Mouse (Mus musculus): ENCODE measurements around the gene Kcp. TPM values are rescaled to one million over a fixed set of nuclear protein-coding genes. Genes with fewer than 3 reads are reported as not detected.

The Kcp gene
- polyA plus RNA-seq, 1 experiment from 2014 or later, result 9.5 TPM

DNA sequence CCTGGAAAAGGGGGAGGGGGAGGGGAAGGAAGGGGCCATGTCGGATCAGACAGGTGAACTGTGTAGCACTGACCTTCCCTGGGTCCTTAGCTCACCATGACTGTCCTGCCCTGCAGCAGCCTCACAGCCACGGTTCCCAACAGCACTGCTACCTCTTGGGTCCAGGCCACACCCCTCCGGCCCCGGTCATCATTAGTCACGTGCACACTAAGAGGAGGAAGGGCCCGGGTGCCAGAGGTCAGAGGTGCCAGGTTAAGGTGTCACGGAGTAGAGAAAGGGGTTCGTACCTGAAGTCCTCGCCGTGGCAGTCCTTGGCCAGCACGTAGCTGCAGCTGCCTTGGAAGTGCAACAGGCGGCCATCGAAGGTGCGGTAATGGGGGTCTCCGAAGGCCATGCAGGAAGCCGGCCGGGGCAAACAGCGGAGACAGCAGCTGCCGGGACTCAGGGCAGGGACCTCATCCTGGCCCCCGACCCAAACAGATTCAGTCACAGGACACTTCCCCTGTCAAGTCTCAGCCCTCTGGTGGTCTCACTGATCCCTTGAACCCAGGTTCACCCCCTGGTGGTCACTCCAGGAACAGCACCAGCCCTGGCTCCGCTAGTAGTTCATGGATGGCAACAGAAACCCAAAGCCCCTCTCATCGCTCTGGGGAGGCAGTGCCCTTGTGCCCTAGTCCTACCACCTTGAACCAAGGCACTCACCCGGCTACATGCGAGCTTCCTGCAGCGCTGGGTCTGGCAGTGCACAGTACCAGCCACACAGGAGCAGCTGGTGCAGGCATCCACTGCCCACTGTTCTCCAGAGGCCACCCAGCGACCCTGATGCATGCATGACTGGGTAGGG lies 22.8 kb downstream of the Kcp start:
- 8% methylated on average over 26 of the region's 26 CpGs for WGBS
- H3K4me1 ChIP-seq (replicated peaks; ENCODE audit: control insufficient read depth, insufficient read depth, low read length), result peaks cover 3% of the 10 kb centered on the region; the same call in 1 of the 2 replicates

DNA sequence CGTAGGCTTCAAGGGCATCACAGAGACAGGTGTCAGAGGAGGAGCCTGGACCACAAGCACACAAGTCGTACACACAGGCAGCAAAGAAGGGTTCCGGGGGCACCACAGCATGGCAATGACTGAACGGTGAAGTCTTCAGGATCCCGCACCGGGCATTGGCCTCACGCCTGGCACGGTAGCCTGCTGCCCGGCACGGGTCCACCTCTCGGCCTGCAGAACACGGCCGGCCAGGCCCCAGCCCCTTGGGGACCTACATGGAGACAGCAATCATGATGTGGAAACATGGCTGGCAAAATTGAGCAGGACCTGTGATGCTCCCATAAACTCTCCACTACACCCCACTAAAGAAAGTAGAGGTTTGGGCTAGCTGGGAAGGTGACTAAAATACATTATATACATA lies 25.1 kb downstream of the Kcp start:
- Histone ChIP-seq H3K4me2 (no peak overlapping the region), H3K9ac (ENCODE audit: low read depth, low read length) (no peak overlapping the region), H3K36me3 (ENCODE audit: control insufficient read depth, insufficient read depth, low read length) (no peaks in the 10 kb centered on the region), H3K27ac (ENCODE audit: low read depth, low read length) (no peak overlapping the region), H3K9me3 (ENCODE audit: control insufficient read depth, low read length) (no peaks in the 10 kb centered on the region), H3K27me3 (replicated peaks; ENCODE audit: control insufficient read depth, insufficient read depth, low read length) (peaks cover 19% of the 10 kb centered on the region), H3K4me3 (ENCODE audit: low read depth, low read length) (no peak overlapping the region), H3K4me1 (replicated peaks; ENCODE audit: control insufficient read depth, insufficient read depth, low read length) (peaks cover 3% of the 10 kb centered on the region; the same call in 1 of the 2 replicates)
- ATAC-seq (replicated peaks; ENCODE audit: low FRiP score) (no peak), DNase-seq (ENCODE audit: low spot score) (no peak)
- 90% methylated on average over 13 of the region's 13 CpGs for WGBS

More for the DNA sequence above, 22.8 kb downstream of the Kcp start:
- Histone ChIP-seq H3K4me3 (ENCODE audit: low read depth, low read length) (peak overlapping the region; percentile 52), H3K9me3 (ENCODE audit: control insufficient read depth, low read length) (no peaks in the 10 kb centered on the region), H3K4me2 (peak overlapping the region; percentile 89), H3K9ac (ENCODE audit: low read depth, low read length) (no peak overlapping the region), H3K27me3 (replicated peaks; ENCODE audit: control insufficient read depth, insufficient read depth, low read length) (peaks cover 26% of the 10 kb centered on the region), H3K36me3 (ENCODE audit: control insufficient read depth, insufficient read depth, low read length) (no peaks in the 10 kb centered on the region), H3K27ac (ENCODE audit: low read depth, low read length) (no peak overlapping the region)
- ATAC-seq (replicated peaks; ENCODE audit: low FRiP score), result peak; percentile 69
- DNase-seq (ENCODE audit: low spot score), result peak; percentile 80

DNA sequence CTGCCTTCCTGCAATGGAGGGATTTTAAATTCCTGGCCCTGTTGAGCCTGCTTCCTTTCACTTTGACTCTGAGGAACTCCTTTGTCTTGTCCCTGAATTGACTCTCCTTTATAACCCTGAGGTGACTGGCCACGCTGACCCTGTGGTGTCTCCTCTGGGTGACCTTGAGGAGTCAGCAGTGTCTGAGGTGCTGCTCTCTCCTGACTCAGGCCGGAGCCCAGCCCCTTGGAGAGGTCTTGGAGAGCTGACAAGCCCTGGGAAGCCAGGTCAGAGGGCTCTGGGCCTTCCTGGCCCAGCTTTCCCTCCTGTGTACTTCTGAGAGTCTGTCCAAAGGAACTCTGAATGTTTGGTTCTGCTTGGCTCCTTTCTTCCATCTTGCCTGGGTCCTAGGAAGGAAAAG lies 33.0 kb downstream of the Kcp start:
- Histone ChIP-seq H3K27ac (ENCODE audit: low read depth, low read length) (no peak overlapping the region), H3K27me3 (replicated peaks; ENCODE audit: control insufficient read depth, insufficient read depth, low read length) (no peaks in the 10 kb centered on the region; the same call in 1 of the 2 replicates), H3K9me3 (ENCODE audit: control insufficient read depth, low read length) (no peaks in the 10 kb centered on the region), H3K4me3 (ENCODE audit: low read depth, low read length) (no peak overlapping the region), H3K4me2 (peak overlapping the region; percentile 74), H3K4me1 (replicated peaks; ENCODE audit: control insufficient read depth, insufficient read depth, low read length) (peaks cover 4% of the 10 kb centered on the region; the same call in 1 of the 2 replicates), H3K36me3 (ENCODE audit: control insufficient read depth, insufficient read depth, low read length) (peaks cover 16% of the 10 kb centered on the region; the same call in 1 of the 2 replicates), H3K9ac (ENCODE audit: low read depth, low read length) (no peak overlapping the region)
- DNase-seq (ENCODE audit: low spot score), result no peak
- no peak for ATAC-seq (replicated peaks; ENCODE audit: low FRiP score)
- whole genome bisulfite sequencing, result 71% methylated on average over 2 of the region's 2 CpGs

DNA sequence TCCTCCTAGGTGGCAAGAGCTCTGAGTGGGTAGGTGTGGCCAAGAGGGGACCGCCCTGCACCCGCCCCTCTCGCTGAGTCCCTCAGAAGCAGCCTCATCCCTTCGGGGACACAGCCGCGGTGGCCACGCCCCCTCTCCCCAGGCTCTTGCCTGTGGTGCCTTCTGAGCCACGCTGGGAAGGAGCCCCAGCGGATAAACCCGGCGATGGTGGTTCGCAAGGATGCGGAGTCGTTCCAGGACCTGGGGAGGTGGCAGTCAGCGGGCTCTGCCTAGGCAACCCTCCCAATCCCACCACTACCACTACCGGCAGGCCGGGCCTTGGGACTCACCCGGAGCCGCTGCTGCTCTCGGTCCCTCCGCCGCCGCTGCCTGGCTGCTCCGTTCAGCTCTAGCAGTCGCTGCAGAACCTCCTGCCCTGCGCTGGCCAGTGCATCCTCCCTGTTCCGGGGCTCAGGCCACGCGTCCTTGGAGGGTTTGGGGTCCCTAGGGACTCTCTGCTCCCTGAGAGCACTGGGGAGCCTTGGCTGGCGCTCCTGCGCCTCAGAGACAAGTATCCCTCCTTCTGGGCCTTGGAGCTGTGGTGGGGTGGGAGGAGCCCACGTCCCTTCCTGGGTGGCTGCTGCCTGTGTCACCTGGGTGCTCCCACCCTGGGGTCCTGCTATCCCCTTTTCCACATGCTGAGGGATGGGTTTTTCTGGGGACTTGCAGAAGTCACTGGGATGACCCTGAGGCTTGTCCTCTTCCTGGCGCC lies 33.6 kb downstream of the Kcp start:
- Histone ChIP-seq H3K4me3 (ENCODE audit: low read depth, low read length) (peak overlapping the region; percentile 58), H3K27me3 (replicated peaks; ENCODE audit: control insufficient read depth, insufficient read depth, low read length) (no peaks in the 10 kb centered on the region; the same call in 1 of the 2 replicates), H3K4me1 (replicated peaks; ENCODE audit: control insufficient read depth, insufficient read depth, low read length) (peaks cover 4% of the 10 kb centered on the region; the same call in 1 of the 2 replicates), H3K9me3 (ENCODE audit: control insufficient read depth, low read length) (no peaks in the 10 kb centered on the region), H3K36me3 (ENCODE audit: control insufficient read depth, insufficient read depth, low read length) (peaks cover 16% of the 10 kb centered on the region; the same call in 1 of the 2 replicates), H3K9ac (ENCODE audit: low read depth, low read length) (peak overlapping the region; percentile 36), H3K27ac (ENCODE audit: low read depth, low read length) (no peak overlapping the region), H3K4me2 (peak overlapping the region; percentile 74)
- peak; percentile 99 for ATAC-seq (replicated peaks; ENCODE audit: low FRiP score)
- 4% methylated on average over 33 of the region's 33 CpGs for WGBS
- peak; percentile 87 for DNase-seq (ENCODE audit: low spot score)

DNA sequence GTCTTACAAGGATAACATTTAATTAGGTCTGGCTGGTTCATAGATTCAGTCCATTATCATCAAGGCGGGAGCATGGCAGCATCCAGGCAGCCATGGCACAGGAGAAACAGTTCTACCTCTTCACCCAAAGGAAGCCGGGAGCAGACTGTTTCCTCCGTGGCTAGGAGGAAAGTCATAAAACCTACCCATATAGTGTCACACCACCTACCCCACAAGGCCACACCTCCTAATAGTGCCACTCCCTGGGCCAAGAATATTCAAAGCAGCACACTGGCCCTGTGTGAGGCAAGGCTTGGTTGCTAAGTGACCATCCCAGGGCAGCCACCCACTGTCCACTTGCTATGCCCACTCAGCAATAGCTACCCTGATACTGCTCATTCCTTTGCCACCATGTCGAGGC lies 36.6 kb downstream of the Kcp start, which contains the start of gene Atp6v1fnb:
Gene Atp6v1fnb, plus strand, starts transcription at position 301 of the 400 bp plus-strand sequence.
- H3K9ac ChIP-seq (ENCODE audit: low read depth, low read length), result no peak within 1 kb of the TSS
- H3K4me1 ChIP-seq (replicated peaks; ENCODE audit: control insufficient read depth, insufficient read depth, low read length), result peaks cover 10% of the 10 kb centered on the region; the same call in 1 of the 2 replicates
- ATAC-seq (replicated peaks; ENCODE audit: low FRiP score), result no peak
- H3K27me3 ChIP-seq (replicated peaks; ENCODE audit: control insufficient read depth, insufficient read depth, low read length), result no peaks in the 10 kb centered on the region; the same call in 1 of the 2 replicates
- H3K9me3 ChIP-seq (ENCODE audit: control insufficient read depth, low read length), result no peaks in the 10 kb centered on the region
- no peak within 1 kb of the TSS for H3K27ac ChIP-seq (ENCODE audit: low read depth, low read length)
- peaks cover 16% of the 10 kb centered on the region; the same call in 1 of the 2 replicates for H3K36me3 ChIP-seq (ENCODE audit: control insufficient read depth, insufficient read depth, low read length)
- H3K4me3 ChIP-seq (ENCODE audit: low read depth, low read length), result no peak within 1 kb of the TSS
- 90% methylated on average over 4 of the region's 4 CpGs for WGBS
- no peak for DNase-seq (ENCODE audit: low spot score)
- no peak within 1 kb of the TSS for H3K4me2 ChIP-seq

DNA sequence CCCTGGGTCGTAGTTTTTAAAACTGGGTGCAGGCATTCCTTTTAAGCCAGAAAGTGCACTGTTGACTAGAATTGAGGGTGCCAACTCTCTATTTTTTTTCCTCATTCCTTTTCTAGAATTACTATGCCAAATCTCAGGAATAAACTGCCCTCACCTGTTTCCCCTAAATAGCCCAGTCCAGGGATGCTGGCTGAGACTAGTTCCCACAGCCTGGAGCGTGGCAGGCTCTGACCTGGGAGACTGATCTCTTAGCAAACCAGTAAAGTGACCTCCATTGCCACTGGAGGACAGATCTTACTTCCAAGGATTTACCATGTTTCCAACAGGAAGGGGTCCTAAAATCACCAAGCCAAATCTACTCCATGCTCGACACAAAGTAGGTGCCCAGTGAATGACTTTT lies 38.9 kb downstream of the Kcp start:
- Histone ChIP-seq H3K36me3 (ENCODE audit: control insufficient read depth, insufficient read depth, low read length) (peaks cover 16% of the 10 kb centered on the region; the same call in 1 of the 2 replicates), H3K4me3 (ENCODE audit: low read depth, low read length) (peak overlapping the region; percentile 60), H3K27ac (ENCODE audit: low read depth, low read length) (no peak overlapping the region), H3K4me2 (peak overlapping the region; percentile 77), H3K27me3 (replicated peaks; ENCODE audit: control insufficient read depth, insufficient read depth, low read length) (no peaks in the 10 kb centered on the region), H3K9ac (ENCODE audit: low read depth, low read length) (peak overlapping the region; percentile 70; the same call in 1 of the 2 replicates), H3K9me3 (ENCODE audit: control insufficient read depth, low read length) (no peaks in the 10 kb centered on the region), H3K4me1 (replicated peaks; ENCODE audit: control insufficient read depth, insufficient read depth, low read length) (peaks cover 10% of the 10 kb centered on the region; the same call in 1 of the 2 replicates)
- DNase-seq (ENCODE audit: low spot score) (no peak), ATAC-seq (replicated peaks; ENCODE audit: low FRiP score) (no peak)
- WGBS, result 87% methylated on average over 3 of the region's 3 CpGs

DNA sequence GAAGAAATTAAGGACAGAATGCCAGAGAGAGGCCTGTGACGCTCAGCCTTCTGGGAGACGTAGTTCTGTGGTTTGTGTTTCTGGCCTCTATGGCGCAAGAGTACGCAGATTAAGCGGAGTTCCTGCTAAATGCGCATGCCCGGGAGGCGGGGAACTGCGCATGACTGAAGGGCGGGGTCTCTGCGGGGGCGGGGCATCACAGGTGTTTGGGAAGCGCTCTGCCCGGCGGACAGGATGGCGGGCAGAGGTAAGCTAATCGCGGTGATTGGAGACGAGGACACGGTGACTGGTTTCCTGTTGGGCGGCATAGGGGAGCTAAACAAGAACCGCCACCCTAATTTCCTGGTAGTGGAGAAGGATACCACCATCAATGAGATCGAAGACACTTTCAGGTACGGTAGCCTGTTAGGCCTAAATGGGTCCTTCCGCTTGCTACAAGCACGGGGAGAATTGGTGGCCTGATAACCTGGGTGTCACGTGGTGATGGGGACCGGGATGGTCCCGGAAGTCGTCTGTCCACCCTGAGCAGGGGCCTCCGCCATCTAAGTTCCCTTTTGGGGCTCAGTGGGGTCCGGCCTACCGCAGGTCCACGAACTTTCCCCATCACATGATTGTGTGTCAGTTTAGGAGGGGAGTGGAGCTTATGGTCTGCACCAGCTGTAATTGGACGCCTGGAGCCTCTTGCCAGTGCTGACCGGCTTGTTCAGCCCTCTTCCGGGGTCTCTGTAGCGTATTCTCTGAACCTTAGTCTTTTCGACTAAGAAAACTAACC lies 40.0 kb downstream of the Kcp start, which contains the start of gene Atp6v1f:
Gene Atp6v1f, plus strand, starts transcription at position 136 of the 772 bp plus-strand sequence.
- Histone ChIP-seq H3K36me3 (ENCODE audit: control insufficient read depth, insufficient read depth, low read length) (peaks cover 16% of the 10 kb centered on the region; the same call in 1 of the 2 replicates), H3K27me3 (replicated peaks; ENCODE audit: control insufficient read depth, insufficient read depth, low read length) (no peaks in the 10 kb centered on the region), H3K4me2 (peak within 1 kb of the TSS; percentile 77), H3K27ac (ENCODE audit: low read depth, low read length) (peak within 1 kb of the TSS; percentile 54; the same call in 1 of the 2 replicates), H3K9ac (ENCODE audit: low read depth, low read length) (peak within 1 kb of the TSS; percentile 70), H3K4me1 (replicated peaks; ENCODE audit: control insufficient read depth, insufficient read depth, low read length) (peaks cover 6% of the 10 kb centered on the region; the same call in 1 of the 2 replicates), H3K4me3 (ENCODE audit: low read depth, low read length) (peak within 1 kb of the TSS; percentile 60), H3K9me3 (ENCODE audit: control insufficient read depth, low read length) (no peaks in the 10 kb centered on the region)
- DNase-seq (ENCODE audit: low spot score) (peak; percentile 93), ATAC-seq (replicated peaks; ENCODE audit: low FRiP score) (peak; percentile 93)
- under 1% methylated on average over 39 of the region's 39 CpGs for WGBS

DNA sequence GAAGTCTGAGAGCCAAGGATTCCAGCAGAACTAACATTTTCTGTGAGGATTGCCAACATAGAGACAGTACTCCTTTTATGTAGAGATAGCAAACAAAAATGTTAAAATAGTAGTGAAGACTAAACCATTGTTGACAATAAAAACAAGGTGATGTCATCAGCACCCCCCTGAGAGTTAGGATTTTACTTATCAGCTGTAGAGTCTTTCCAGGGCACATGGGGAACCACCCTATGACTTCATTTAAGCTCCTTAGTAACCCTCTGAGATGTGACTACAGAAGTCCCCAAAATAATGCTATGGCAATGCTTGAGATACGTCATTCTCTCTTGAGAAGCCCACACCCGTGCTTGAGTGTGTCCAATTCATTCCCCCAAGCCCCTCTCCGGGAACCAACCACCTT lies 44.4 kb downstream of the Kcp start:
- WGBS, result 79% methylated on average over 3 of the region's 3 CpGs
- Histone ChIP-seq H3K4me3 (ENCODE audit: low read depth, low read length) (no peak overlapping the region), H3K9ac (ENCODE audit: low read depth, low read length) (no peak overlapping the region), H3K4me2 (no peak overlapping the region), H3K4me1 (replicated peaks; ENCODE audit: control insufficient read depth, insufficient read depth, low read length) (no peaks in the 10 kb centered on the region; the same call in 1 of the 2 replicates), H3K27ac (ENCODE audit: low read depth, low read length) (no peak overlapping the region), H3K9me3 (ENCODE audit: control insufficient read depth, low read length) (no peaks in the 10 kb centered on the region), H3K27me3 (replicated peaks; ENCODE audit: control insufficient read depth, insufficient read depth, low read length) (no peaks in the 10 kb centered on the region), H3K36me3 (ENCODE audit: control insufficient read depth, insufficient read depth, low read length) (no peaks in the 10 kb centered on the region)
- no peak for DNase-seq (ENCODE audit: low spot score)
- ATAC-seq (replicated peaks; ENCODE audit: low FRiP score), result no peak

Data from liver, embryonic 11.5 days (tissue).